Mouse (Mus musculus): Measurements from ENCODE around the gene P2ry2. TPM values are rescaled to one million over a fixed set of nuclear protein-coding genes. Genes with fewer than 3 reads are reported as not detected.

The P2ry2 gene
- 1.1 and 1.4 TPM in 2 replicates for polyA plus RNA-seq (2015; fragmentation: Nextera tagmentation; extraction: Ambion mirVana)

DNA sequence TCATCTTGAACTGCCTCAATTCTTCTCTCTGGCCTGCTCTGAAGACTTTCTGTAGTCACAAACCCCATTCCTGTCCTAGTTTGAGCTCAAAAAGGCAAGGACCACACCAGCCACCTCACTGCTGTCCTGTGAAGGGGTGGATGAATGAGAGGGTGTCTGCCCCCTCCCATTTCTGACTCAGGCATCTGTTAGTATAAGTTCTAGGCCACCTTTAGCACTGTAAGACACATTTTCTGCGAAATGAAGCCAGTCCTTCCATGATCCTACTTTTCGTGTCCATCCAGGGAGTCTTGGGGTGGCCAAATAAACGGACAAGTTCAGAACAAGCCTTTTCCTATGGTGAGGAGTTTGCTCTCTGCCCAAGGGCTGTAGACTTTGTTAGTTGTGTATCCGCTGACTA is at the start of gene P2ry2:
Gene P2ry2 (minus strand): TSS at position 326 of the 400 bp plus-strand sequence.

DNA sequence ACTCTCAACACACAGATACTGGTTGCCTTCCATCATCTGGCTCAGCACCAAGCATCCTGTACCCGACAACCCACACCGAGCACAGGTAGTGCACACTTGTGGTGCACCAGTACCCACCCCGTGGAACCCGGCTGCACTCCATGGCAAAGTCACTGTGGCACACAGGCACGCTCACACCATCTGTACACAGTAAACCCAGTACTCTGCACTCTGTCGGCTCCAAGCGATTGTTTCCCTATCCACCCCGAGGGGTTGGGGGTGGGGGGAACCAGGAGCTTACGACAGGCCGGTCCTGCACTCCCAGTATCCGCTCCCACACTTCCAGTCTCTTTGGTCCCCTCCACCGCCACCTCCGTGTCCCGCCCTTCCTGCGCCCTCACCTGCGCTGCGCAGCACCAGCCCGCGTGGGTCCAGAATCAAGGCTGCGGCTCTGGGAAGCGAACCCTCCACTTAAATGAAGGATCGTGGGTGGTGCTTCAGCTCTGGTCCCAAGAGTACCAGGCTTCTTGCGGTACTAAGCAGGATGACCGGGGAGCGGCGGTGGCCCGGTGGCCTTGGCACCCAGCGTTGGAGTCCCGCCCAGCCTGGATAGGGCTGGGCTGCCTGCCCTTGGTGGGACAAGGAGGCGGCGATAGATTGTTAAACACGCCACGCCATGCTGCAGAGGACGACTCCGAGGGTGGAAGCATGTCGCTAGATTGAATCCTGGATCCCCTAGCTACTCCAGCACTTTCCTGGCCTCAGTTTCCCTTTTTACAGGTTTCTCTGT is 38.3 kb downstream of the P2ry2 start, which contains the start of gene P2ry6:
Gene P2ry6 (minus strand): TSS at position 515 of the 769 bp plus-strand sequence.

Other genes starting within 250 kb of the P2ry2 start
- gene Relt, start 149.4 kb downstream of the P2ry2 start, polyA plus RNA-seq (2015; fragmentation: Nextera tagmentation; extraction: Ambion mirVana): 5.3 and 6.7 TPM in 2 replicates
- gene Arhgef17, start 80.8 kb downstream of the P2ry2 start, polyA plus RNA-seq (2015; fragmentation: Nextera tagmentation; extraction: Ambion mirVana): 11.4 and 13.5 TPM in 2 replicates
- 6.8 and 6.9 TPM in 2 replicates for gene P2ry6, start 38.2 kb downstream of the P2ry2 start, polyA plus RNA-seq (2015; fragmentation: Nextera tagmentation; extraction: Ambion mirVana)
- gene Fchsd2, start 80.0 kb upstream of the P2ry2 start, polyA plus RNA-seq (2015; fragmentation: Nextera tagmentation; extraction: Ambion mirVana): 29.5 and 32.8 TPM in 2 replicates